34 mouse cellular contexts compared by ENCODE assay signal in genomic region chr15:68355957-68356356, GRCm38 (mm10).
"Had no signal": no experiment of that assay in that cellular context is flagged by ENCODE, and none has a peak within 500 bp of the region (broad histone marks: within the 10 kb centered on the region; RNA-seq: fewer than 3 reads in every experiment).

No protein-coding gene starts in this region.

- H3K27ac ChIP-seq: heart, embryonic 10.5 days; heart, embryonic 13.5 days; heart, embryonic 15.5 days; hindbrain, embryonic 10.5 days; hindbrain, embryonic 12.5 days; hindbrain, embryonic 13.5 days; hindbrain, embryonic 14.5 days; hindbrain, embryonic 15.5 days; hindbrain, postnatal 0 days; intestine, embryonic 15.5 days; kidney, embryonic 15.5 days; kidney, postnatal 0 days; layer of hippocampus, adult 2 months; left cerebral cortex, adult 2 months had no signal

- H3K27me3 ChIP-seq: heart, embryonic 12.5 days; heart, embryonic 13.5 days; heart, embryonic 15.5 days; hindbrain, embryonic 12.5 days; hindbrain, embryonic 13.5 days; hindbrain, embryonic 15.5 days; intestine, embryonic 15.5 days; kidney, embryonic 15.5 days had no signal

- H3K4me3 ChIP-seq: heart, embryonic 10.5 days; heart, embryonic 12.5 days; heart, embryonic 13.5 days; heart, embryonic 15.5 days; hindbrain, embryonic 10.5 days; hindbrain, embryonic 12.5 days; hindbrain, embryonic 13.5 days; hindbrain, embryonic 15.5 days; intestine, embryonic 15.5 days; kidney, embryonic 15.5 days; layer of hippocampus, adult 2 months; left cerebral cortex, adult 2 months had no signal

- H3K4me1 ChIP-seq: intestine, embryonic 15.5 days had no signal

- H3K4me2 ChIP-seq: heart, embryonic 11.5 days; heart, embryonic 12.5 days; heart, embryonic 13.5 days; heart, embryonic 15.5 days; hindbrain, embryonic 12.5 days; hindbrain, embryonic 13.5 days; hindbrain, embryonic 14.5 days; hindbrain, embryonic 15.5 days; intestine, embryonic 15.5 days; kidney, embryonic 15.5 days had no signal

- H3K36me3 ChIP-seq: heart, embryonic 10.5 days; heart, embryonic 15.5 days; hindbrain, embryonic 10.5 days; hindbrain, embryonic 12.5 days; hindbrain, embryonic 13.5 days; hindbrain, embryonic 15.5 days; intestine, embryonic 15.5 days; kidney, embryonic 15.5 days had no signal

- H3K9ac ChIP-seq: heart, embryonic 12.5 days; heart, embryonic 13.5 days; heart, embryonic 15.5 days; hindbrain, embryonic 12.5 days; hindbrain, embryonic 13.5 days; hindbrain, embryonic 14.5 days; hindbrain, embryonic 15.5 days; intestine, embryonic 15.5 days; kidney, embryonic 15.5 days had no signal

- ATAC-seq: hindbrain, embryonic 16.5 days; hindbrain, postnatal 0 days; inflammation-experienced regulatory T-cells, adult 6 months; intestine, embryonic 15.5 days; intestine, postnatal 0 days had no signal

- H3K9me3 ChIP-seq: heart, embryonic 10.5 days; heart, embryonic 12.5 days; heart, embryonic 13.5 days; heart, embryonic 15.5 days; hindbrain, embryonic 10.5 days; hindbrain, embryonic 12.5 days; hindbrain, embryonic 13.5 days; hindbrain, embryonic 15.5 days; intestine, embryonic 15.5 days; kidney, embryonic 15.5 days had no signal

- DNase-seq: heart, postnatal 10 days; heart, postnatal 14 days; heart, postnatal 36 days; heart, postnatal 4 days; kidney, adult 11 months; kidney, adult 18-20 months; kidney, adult 2 months; kidney, adult 8-10 months; kidney, adult 9 months; kidney, postnatal 10 days; kidney, postnatal 14 days; kidney, postnatal 36 days; kidney, postnatal 4 days; layer of hippocampus, adult 9-11 months; layer of hippocampus, postnatal 36 days had no signal
